Mouse (Mus musculus) ES-E14 (cell line): ENCODE results near the gene Wee1. TPM values are rescaled to one million over a fixed set of nuclear protein-coding genes. Genes with fewer than 3 reads are reported as not detected.

Source experiments
- DNase-seq: peaks from one replicate; pipeline ENCODE4 v3.0.0-alpha.2; 2013; ENCODE audit warnings: low read depth, low spot score
- H3K27ac ChIP-seq: 2 replicates; pipeline ENCODE4 v1.5.1; 2012; ENCODE audit warnings: low read depth, mild to moderate bottlenecking, low read length, moderate library complexity, mixed read lengths; ENCODE audit not compliant: poor library complexity, insufficient read depth, severe bottlenecking
- H3K36me3 ChIP-seq: 2 replicates; pipeline ENCODE4 v1.6.1; 2012; ENCODE audit warnings: mild to moderate bottlenecking, low read length, moderate library complexity, mixed read lengths; ENCODE audit not compliant: control insufficient read depth, poor library complexity, insufficient read depth, severe bottlenecking
- H3K4me1 ChIP-seq, 2 experiments: fragments of 150-350 bp in 1 of 2; sonication (generic) in 1 of 2; 2 replicates each; pipeline ENCODE4 v1.6.1; 2012; ENCODE audit warnings: low read length in 2 of 2, mild to moderate bottlenecking in 1 of 2, mixed read lengths in 1 of 2; ENCODE audit not compliant: control insufficient read depth in 2 of 2, insufficient read depth in 2 of 2, poor library complexity in 1 of 2
- H3K4me3 ChIP-seq, 2 experiments: fragments of 150-350 bp in 1 of 2; sonication (generic) in 1 of 2; 2 replicates each; pipeline ENCODE4 v1.5.1; 2012; ENCODE audit warnings: low read length in 2 of 2, low read depth in 1 of 2, mild to moderate bottlenecking in 1 of 2, mixed read lengths in 1 of 2; ENCODE audit not compliant: insufficient read depth in 1 of 2, poor library complexity in 1 of 2, severe bottlenecking in 1 of 2
- H3K9ac ChIP-seq: 2 replicates; pipeline ENCODE4 v1.6.1; 2012; ENCODE audit warnings: low read depth, mild to moderate bottlenecking, low read length, mixed read lengths; ENCODE audit not compliant: poor library complexity, insufficient read depth, severe bottlenecking
- H3K9me3 ChIP-seq: fragments of 150-350 bp; sonication (generic); 2 replicates; pipeline ENCODE4 v1.6.1; 2012; ENCODE audit warnings: low read depth, mild to moderate bottlenecking, low read length; ENCODE audit not compliant: control insufficient read depth, insufficient read depth
- CHD2 ChIP-seq: IDR thresholded peaks from 2 replicates; pipeline ENCODE4 v1.6.1; 2014; ENCODE audit warnings: mild to moderate bottlenecking, low read depth, low read length, inconsistent platforms
- HCFC1 ChIP-seq: IDR thresholded peaks from 2 replicates; pipeline ENCODE4 v1.6.1; 2012; ENCODE audit warnings: low read length, inconsistent platforms, borderline replicate concordance; ENCODE audit not compliant: insufficient read depth
- MAFK ChIP-seq: IDR thresholded peaks from 2 replicates; pipeline ENCODE4 v1.6.1; 2014; ENCODE audit warnings: mild to moderate bottlenecking, low read depth, low read length, inconsistent platforms; ENCODE audit not compliant: insufficient read depth
- ZC3H11A ChIP-seq: IDR thresholded peaks from 2 replicates; pipeline ENCODE4 v1.6.1; 2012; ENCODE audit warnings: low read depth, mild to moderate bottlenecking, inconsistent platforms, low read length, borderline replicate concordance
- ZNF384 ChIP-seq: IDR thresholded peaks from 2 replicates; pipeline ENCODE4 v1.6.1; 2012; ENCODE audit warnings: low read depth, low read length, inconsistent platforms
- in situ Hi-C, 2 experiments: fragments of 600-800 bp; cut with MboI; formaldehyde crosslinking; loops; one replicate each; pipeline ENCODE4 v1.15.1; 2025; ENCODE audit warnings: low sequenced_read_pairs in 2 of 2, inconsistent platforms in 1 of 2; ENCODE audit not compliant: unreplicated experiment in 2 of 2
- total RNA-seq: library from RNA; depleted of rRNA; stranded (reverse); fragments of 300-350 nt; gene quantifications from 2 replicates; pipeline ENCODE4 v1.2.3, GENCODE M21; 2012

The Wee1 gene
- total RNA-seq, 1 experiment: 16.5 TPM

GRCm38 (mm10) chr7:110164103-110164681 lies 42.3 kb downstream of the Wee1 start:
- peak overlapping the region; percentile 66 to 82 for H3K4me3 ChIP-seq
- in situ Hi-C loops: loop anchor here (25.0 kb wide), 1 partner anchor 473 kb away; the partner anchor contains the start of gene Adm (in 2 of the 2)
- peak overlapping the region; percentile 86 for H3K9ac ChIP-seq
- no peaks in the 10 kb centered on the region for H3K36me3 ChIP-seq
- TF ChIP-seq ZC3H11A (no peak), HCFC1 (peak; percentile 49; the same call in 1 of the 2 replicates), MAFK (peak; percentile 81; the same call in 1 of the 2 replicates), CHD2 (no peak), ZNF384 (no peak)
- H3K4me1 ChIP-seq: peaks cover 8 to 13% of the 10 kb centered on the region in 2 experiments
- H3K9me3 ChIP-seq: no peaks in the 10 kb centered on the region
- H3K27ac ChIP-seq: peak overlapping the region; percentile 96
- peak; percentile 72 for DNase-seq

GRCm38 (mm10) chr7:110164712-110165122 lies 42.9 kb downstream of the Wee1 start:
- in situ Hi-C loops: loop anchor here (5.0 to 25.0 kb wide), 2 partner anchors 98 to 473 kb away; partner anchors contain the start of gene Adm (in 2 of the 2)
- Histone ChIP-seq H3K4me1 (peaks cover 8 to 13% of the 10 kb centered on the region in 2 experiments), H3K27ac (peak overlapping the region; percentile 96), H3K9me3 (no peaks in the 10 kb centered on the region), H3K4me3 (peak overlapping the region; percentile 66 to 82), H3K36me3 (no peaks in the 10 kb centered on the region), H3K9ac (peak overlapping the region; percentile 86)
- TF ChIP-seq HCFC1 (0 out of 2 replicates have a peak, but pooled peaks have one; percentile 15), ZC3H11A (peak; percentile 76), CHD2 (no peak), ZNF384 (no peak), MAFK (no peak)
- DNase-seq: peak; percentile 85

GRCm38 (mm10) chr7:110166233-110166632 lies 44.4 kb downstream of the Wee1 start:
- TF ChIP-seq ZC3H11A (no peak), ZNF384 (no peak), MAFK (no peak), HCFC1 (no peak), CHD2 (no peak)
- Histone ChIP-seq H3K4me3 (no peak overlapping the region), H3K36me3 (no peaks in the 10 kb centered on the region), H3K4me1 (peaks cover 8 to 13% of the 10 kb centered on the region in 2 experiments), H3K9ac (no peak overlapping the region), H3K9me3 (no peaks in the 10 kb centered on the region), H3K27ac (peak overlapping the region; percentile 40; the same call in 1 of the 2 replicates)
- DNase-seq: no peak
- in situ Hi-C loops: loop anchor here (5.0 to 25.0 kb wide), 2 partner anchors 96 to 471 kb away; partner anchors contain the start of gene Adm (in 2 of the 2)

- in situ Hi-C loops: no loop called here
- no peak for DNase-seq
- Histone ChIP-seq H3K4me1 (peaks cover 0 to 13% of the 10 kb centered on the region in 2 experiments; a peak in 2 of 4 replicates), H3K9me3 (no peaks in the 10 kb centered on the region), H3K36me3 (no peaks in the 10 kb centered on the region), H3K27ac (no peak overlapping the region), H3K9ac (no peak overlapping the region), H3K4me3 (no peak overlapping the region)
- no peak for TF ChIP-seq HCFC1
- no peak for TF ChIP-seq ZC3H11A
- no peak for TF ChIP-seq CHD2
- TF ChIP-seq ZNF384: no peak
- no peak for TF ChIP-seq MAFK
Observed at GRCm38 (mm10) chr7:110179208-110179607, 57.4 kb downstream of the Wee1 start.
